Mouse (Mus musculus) myocyte (in vitro differentiated cells): ENCODE measurements around the gene Tgm2.

Experiments used
- CEBPB ChIP-seq: IDR thresholded peaks from 2 replicates; pipeline ENCODE4 v1.6.1; 2011; ENCODE audit warnings: mild to moderate bottlenecking, moderate library complexity; ENCODE audit not compliant: poor library complexity, insufficient read depth, severe bottlenecking
- E2F4 ChIP-seq: IDR thresholded peaks from one replicate; pipeline ENCODE4 v1.6.1; 2011; ENCODE audit warnings: mild to moderate bottlenecking, control low read depth, moderate library complexity; ENCODE audit not compliant: insufficient read depth
- MYOG ChIP-seq, 3 experiments: IDR thresholded peaks; one replicate each; pipeline ENCODE4 v1.6.1; 2011; ENCODE audit warnings: control low read depth in 2 of 3, low read depth in 2 of 3, mild to moderate bottlenecking in 2 of 3; ENCODE audit not compliant: insufficient read length in 2 of 3, control insufficient read depth in 1 of 3, insufficient read depth in 1 of 3
- POLR2A ChIP-seq: IDR thresholded peaks from one replicate; pipeline ENCODE4 v1.6.1; 2011; ENCODE audit warnings: low read depth, mild to moderate bottlenecking, control low read depth, moderate library complexity; ENCODE audit not compliant: insufficient read length
- USF1 ChIP-seq: IDR thresholded peaks from one replicate; pipeline ENCODE4 v1.6.1; 2011; ENCODE audit warnings: low read depth, mild to moderate bottlenecking, control low read depth, moderate library complexity

DNA sequence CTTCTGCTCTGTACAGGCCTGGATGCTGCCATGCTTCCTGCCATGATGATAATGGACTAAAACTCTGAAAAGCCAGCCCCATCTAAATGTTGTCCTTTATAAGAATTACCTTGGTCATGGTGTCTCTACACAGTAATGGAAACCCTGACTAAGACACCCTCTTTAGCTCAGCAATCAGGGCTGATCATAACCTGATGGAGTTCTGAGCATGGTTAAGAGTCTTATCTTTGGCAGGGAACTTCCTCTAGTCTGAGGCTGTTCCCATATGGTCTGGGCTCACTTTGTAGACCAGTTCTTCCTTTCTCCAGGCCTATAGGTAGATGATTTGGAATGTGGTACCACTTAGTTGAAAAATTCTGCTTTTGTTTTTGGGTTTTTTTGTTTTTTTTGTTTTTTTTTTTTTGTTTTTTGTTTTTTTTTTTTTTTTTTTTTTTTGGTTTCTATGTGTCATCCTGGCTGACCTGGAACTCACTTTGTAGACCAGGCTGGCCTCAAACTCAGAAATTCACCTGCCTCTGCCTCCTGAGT lies 77.7 kb downstream of the Tgm2 start:
- TF ChIP-seq E2F4 = no peak
- no peak for TF ChIP-seq MYOG (IDR thresholded peaks at IDR 0.05; ENCODE audit: control insufficient read depth in 1 of 3, insufficient read depth in 1 of 3, insufficient read length in 2 of 3, low read depth in 2 of 3)
- TF ChIP-seq POLR2A = no peak
- TF ChIP-seq CEBPB = no peak
- no peak for TF ChIP-seq USF1
